Mouse (Mus musculus) liver, embryonic 15.5 days (tissue): Measurements from ENCODE around the gene Nktr. TPM values are rescaled to one million over a fixed set of nuclear protein-coding genes. Genes with fewer than 3 reads are reported as not detected.
A peak's percentile ranks its signal among the peaks of the same experiment; 100 is the strongest.

Experiments used
- ATAC-seq: fragments of 200-750 bp; cut with Nextera tagmentation; 2 replicates; pipeline ENCODE4 v1.8.0; 2017; ENCODE audit warnings: moderate number of reproducible peaks, mild to moderate bottlenecking, moderate library complexity; ENCODE audit not compliant: insufficient read depth
- H3K27ac ChIP-seq: fragments of 300-500 bp; sonication (generic); replicated peaks from 2 replicates; pipeline ENCODE4 v1.5.1; 2015; ENCODE audit warnings: mild to moderate bottlenecking, inconsistent platforms
- H3K27me3 ChIP-seq: fragments of 300-500 bp; sonication (generic); 2 replicates; pipeline ENCODE4 v1.6.1; 2015; ENCODE audit warnings: mild to moderate bottlenecking, inconsistent platforms
- H3K36me3 ChIP-seq: fragments of 300-500 bp; sonication (generic); replicated peaks from 2 replicates; pipeline ENCODE4 v1.6.1; 2015; ENCODE audit warnings: moderate library complexity, mild to moderate bottlenecking, inconsistent platforms
- H3K4me1 ChIP-seq: fragments of 300-500 bp; sonication (generic); replicated peaks from 2 replicates; pipeline ENCODE4 v1.6.1; 2015; ENCODE audit warnings: inconsistent platforms
- H3K4me2 ChIP-seq: fragments of 300-500 bp; sonication (generic); 2 replicates; pipeline ENCODE4 v1.6.1; 2015; ENCODE audit warnings: moderate library complexity, mild to moderate bottlenecking, inconsistent platforms
- H3K4me3 ChIP-seq: fragments of 300-500 bp; sonication (generic); replicated peaks from 2 replicates; pipeline ENCODE4 v1.5.1; 2015; ENCODE audit warnings: mild to moderate bottlenecking, inconsistent platforms
- H3K9ac ChIP-seq: fragments of 300-500 bp; sonication (generic); 2 replicates; pipeline ENCODE4 v1.6.1; 2015; ENCODE audit warnings: moderate library complexity, mild to moderate bottlenecking, inconsistent platforms
- H3K9me3 ChIP-seq: fragments of 300-500 bp; sonication (generic); replicated peaks from 2 replicates; pipeline ENCODE4 v1.6.1; 2016; ENCODE audit warnings: inconsistent platforms
- WGBS: fragments of 180-500 bp; shearing (Covaris S2); methylation state at CpG from one replicate; pipeline ENCODE4 v1.1.7; 2015; ENCODE audit warnings: mixed read lengths; ENCODE audit not compliant: insufficient replicate concordance; 5-methylcytosine and 5-hydroxymethylcytosine counted together
- polyA plus RNA-seq: library from polyadenylated mRNA; unstranded; fragments of >200 nt; fragmentation: Nextera tagmentation; extraction: Ambion mirVana; gene quantifications from 2 replicates; pipeline ENCODE4 v1.2.1, GENCODE M21; 2015

Gene Nktr
- polyA plus RNA-seq, 1 experiment from 2014 or later: 25.2 TPM

- Histone ChIP-seq H3K4me2 (no peak overlapping the region), H3K9ac (no peak overlapping the region), H3K9me3 (no peaks in the 10 kb centered on the region), H3K4me1 (peaks cover 82% of the 10 kb centered on the region), H3K27me3 (no peaks in the 10 kb centered on the region), H3K36me3 (peaks cover 8% of the 10 kb centered on the region), H3K4me3 (no peak overlapping the region), H3K27ac (no peak overlapping the region)
- 49% methylated on average over 6 of the region's 6 CpGs for WGBS
- no peak for ATAC-seq
These were observed 11.2 kb upstream of the Nktr start for GRCm38 (mm10) chr9:121707801-121708200.

DNA sequence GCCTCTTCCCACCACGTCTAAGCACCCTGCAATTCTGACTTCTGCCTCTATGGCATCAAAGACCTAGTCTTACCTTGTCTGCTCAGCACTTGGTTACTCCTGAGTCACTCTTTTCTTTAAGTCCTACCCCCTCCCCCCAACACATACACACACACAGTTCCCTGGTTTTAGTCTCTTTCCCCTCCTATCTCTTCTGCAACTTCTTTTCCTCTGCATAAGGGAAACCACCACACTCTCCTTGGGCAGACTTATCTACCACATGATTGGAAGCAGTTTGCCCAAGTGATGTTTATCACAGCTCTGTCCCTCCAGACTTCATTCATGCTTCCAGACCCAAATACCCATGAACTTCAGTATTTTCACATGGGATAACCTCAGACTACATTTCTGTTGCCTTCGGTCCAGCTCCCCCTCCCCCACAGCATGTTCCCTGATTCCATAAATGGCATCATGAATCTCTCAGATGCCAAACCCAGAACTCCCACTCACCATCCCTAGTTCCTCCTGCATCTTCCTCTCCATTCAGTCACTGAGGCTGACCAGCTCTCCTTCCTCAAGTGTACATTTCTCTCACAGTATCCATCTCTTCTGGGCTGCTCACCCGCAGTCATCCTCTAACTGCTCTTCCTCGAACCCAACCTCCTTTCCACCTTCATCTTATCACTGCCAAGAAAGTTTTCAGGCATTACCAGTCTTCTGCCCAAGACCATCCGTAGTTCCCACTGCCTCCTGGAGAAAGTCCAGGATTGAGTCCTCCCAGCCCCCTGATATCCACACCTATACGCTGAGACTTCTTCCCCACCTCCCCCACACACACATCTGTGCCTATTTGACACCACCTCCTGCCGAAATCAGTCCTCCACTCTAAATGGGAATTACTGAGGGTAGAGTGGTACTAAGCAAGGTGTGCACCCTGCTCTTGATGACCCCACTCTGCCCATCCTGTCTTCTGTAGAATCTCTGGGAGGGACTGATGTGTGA is 10.2 kb upstream of the Nktr start:
- H3K36me3 ChIP-seq: peaks cover 18% of the 10 kb centered on the region
- 44% methylated on average over 7 of the region's 7 CpGs for WGBS
- H3K4me3 ChIP-seq: no peak overlapping the region
- H3K27ac ChIP-seq: no peak overlapping the region
- no peak for ATAC-seq
- H3K4me2 ChIP-seq: no peak overlapping the region
- H3K9me3 ChIP-seq: no peaks in the 10 kb centered on the region
- no peak overlapping the region for H3K9ac ChIP-seq
- no peaks in the 10 kb centered on the region for H3K27me3 ChIP-seq
- peaks cover 76% of the 10 kb centered on the region for H3K4me1 ChIP-seq

DNA sequence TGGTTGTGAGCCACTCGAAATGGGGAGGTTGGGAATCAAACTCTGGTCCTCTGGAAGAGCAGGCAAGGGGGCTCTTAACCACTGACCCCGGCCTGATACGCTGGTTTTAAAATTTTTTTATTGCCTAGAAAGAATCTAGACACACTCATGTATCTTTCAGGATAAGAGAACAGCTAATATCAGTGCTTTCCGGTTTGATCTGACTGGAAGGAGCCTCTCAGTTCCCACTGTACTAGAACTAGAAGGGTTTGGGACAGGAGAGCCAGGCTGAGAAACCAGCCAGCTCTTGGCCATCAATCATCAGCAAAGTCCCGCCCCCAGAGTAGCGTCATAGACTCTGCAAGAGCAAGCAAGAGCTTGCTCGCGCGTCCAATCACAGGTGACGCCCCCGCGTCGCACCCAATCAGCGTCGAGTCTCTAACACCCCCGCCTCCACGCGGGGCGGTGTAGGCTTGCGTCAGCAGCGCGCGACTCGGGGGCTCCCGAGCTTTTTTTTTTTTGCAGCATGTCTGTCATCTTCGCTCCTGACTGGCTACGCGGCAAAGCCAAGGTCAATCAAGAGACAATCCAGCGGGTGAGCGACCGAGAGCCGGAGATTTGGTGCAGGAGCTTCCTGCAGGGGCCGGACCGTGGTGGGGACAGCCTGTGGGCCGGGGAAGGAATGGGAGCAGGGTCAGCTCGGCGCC is 8.9 kb upstream of the Nktr start, which contains the start of gene Ss18l2:
Gene Ss18l2 (plus strand): TSS at position 432 of the 686 bp plus-strand sequence.
- Histone ChIP-seq H3K4me3 (peak within 1 kb of the TSS; percentile 95), H3K9ac (peak within 1 kb of the TSS; percentile 89), H3K4me2 (peak within 1 kb of the TSS; percentile 85), H3K36me3 (peaks cover 20% of the 10 kb centered on the region), H3K27me3 (no peaks in the 10 kb centered on the region), H3K27ac (peak within 1 kb of the TSS; percentile 94), H3K9me3 (no peaks in the 10 kb centered on the region), H3K4me1 (peaks cover 64% of the 10 kb centered on the region)
- peak; percentile 91 for ATAC-seq
- 3% methylated on average over 37 of the region's 37 CpGs for WGBS

DNA sequence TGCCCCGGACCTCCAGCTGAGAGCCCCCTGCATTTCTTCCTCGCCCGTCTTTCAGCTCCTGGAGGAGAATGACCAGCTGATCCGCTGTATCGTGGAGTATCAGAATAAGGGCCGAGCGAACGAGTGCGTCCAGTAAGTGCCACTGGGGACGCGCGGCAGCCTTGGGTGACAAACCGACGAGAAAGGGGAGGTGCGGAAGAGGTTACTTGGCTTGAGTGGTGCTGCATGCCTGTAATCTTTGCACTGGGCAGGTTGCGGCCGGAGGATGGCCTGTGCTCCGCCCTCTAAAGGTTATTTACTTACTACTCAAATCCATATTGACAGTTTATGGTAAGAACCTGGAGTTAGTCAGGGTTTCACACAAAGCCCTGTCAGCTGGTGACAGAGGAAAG is 8.4 kb upstream of the Nktr start:
- Histone ChIP-seq H3K9ac (peak overlapping the region; percentile 89), H3K27me3 (no peaks in the 10 kb centered on the region), H3K4me3 (peak overlapping the region; percentile 95), H3K4me1 (peaks cover 58% of the 10 kb centered on the region), H3K9me3 (no peaks in the 10 kb centered on the region), H3K4me2 (peak overlapping the region; percentile 85), H3K36me3 (peaks cover 20% of the 10 kb centered on the region), H3K27ac (peak overlapping the region; percentile 94)
- peak; percentile 68 for ATAC-seq
- under 1% methylated on average over 18 of the region's 18 CpGs for whole genome bisulfite sequencing

- Histone ChIP-seq H3K4me1 (peaks cover 34% of the 10 kb centered on the region), H3K36me3 (peaks cover 23% of the 10 kb centered on the region), H3K4me3 (no peak overlapping the region), H3K9ac (no peak overlapping the region), H3K9me3 (no peaks in the 10 kb centered on the region), H3K27me3 (no peaks in the 10 kb centered on the region), H3K27ac (no peak overlapping the region), H3K4me2 (no peak overlapping the region)
- no peak for ATAC-seq
- WGBS: 70% methylated on average over 2 of the region's 2 CpGs
These were observed 1.9 kb upstream of the Nktr start for GRCm38 (mm10) chr9:121717048-121717447.

- peaks cover 11% of the 10 kb centered on the region for H3K36me3 ChIP-seq
- no peaks in the 10 kb centered on the region for H3K9me3 ChIP-seq
- 57% methylated on average over 15 of the region's 15 CpGs for WGBS
- peaks cover 32% of the 10 kb centered on the region for H3K4me1 ChIP-seq
- H3K27ac ChIP-seq: peak overlapping the region; percentile 98
- no peaks in the 10 kb centered on the region for H3K27me3 ChIP-seq
- peak overlapping the region; percentile 90 for H3K4me2 ChIP-seq
- ATAC-seq: no peak
- H3K4me3 ChIP-seq: peak overlapping the region; percentile 95
- H3K9ac ChIP-seq: peak overlapping the region; percentile 76
These were observed 781 bp upstream of the Nktr start for GRCm38 (mm10) chr9:121718070-121718705.

DNA sequence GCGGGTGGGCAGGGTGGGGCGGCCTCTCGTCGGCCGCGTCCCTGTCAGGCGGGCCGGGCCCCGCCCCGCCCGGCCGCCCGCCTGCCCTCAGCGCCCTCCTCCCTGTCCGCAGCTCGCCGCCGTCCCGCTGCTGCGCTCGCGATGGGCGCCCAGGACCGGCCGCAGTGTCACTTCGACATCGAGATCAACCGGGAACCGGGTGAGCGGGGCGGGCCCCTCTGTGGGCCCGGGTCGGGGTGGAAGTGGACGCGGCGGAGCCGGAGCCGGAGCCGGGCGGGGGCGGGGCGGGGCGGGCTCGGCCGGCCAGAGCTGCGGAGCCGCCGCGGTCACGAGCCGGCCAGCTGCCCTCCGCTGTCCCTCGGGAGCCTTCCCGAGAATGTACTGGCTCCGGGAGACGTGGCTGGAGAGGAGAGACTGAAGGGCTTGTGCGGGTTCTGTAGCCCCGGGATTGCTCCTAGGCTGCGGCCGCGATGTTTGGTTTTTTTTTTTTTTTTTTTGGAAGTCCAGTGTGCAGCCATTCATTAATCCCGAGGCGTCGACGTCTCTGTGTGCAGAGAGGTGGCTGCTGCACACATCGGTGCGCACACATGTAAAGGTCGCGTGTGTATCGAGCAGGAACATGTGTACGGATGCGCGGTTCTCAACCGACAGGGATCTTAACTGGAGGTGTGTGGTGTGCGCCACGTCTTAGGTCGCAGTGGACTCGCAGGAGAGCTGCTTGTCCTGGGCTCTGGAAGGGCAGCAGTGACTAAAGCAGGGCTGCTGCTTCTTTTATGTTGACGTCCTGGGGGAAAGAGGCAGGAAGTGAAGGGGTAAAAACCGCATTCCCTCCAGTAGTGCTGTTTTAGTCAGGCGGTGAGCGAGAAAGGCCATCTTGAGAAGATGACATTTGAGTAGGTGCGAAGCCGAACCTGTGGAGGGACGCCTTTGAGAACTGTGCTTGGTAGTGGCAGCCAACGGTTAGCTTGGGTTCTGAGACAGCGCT is 670 bp downstream of the Nktr start:
- ATAC-seq: peak; percentile 53
- peak overlapping the region; percentile 90 for H3K4me2 ChIP-seq
- H3K4me3 ChIP-seq: peak overlapping the region; percentile 95
- H3K9ac ChIP-seq: peak overlapping the region; percentile 96
- H3K27me3 ChIP-seq: no peaks in the 10 kb centered on the region
- H3K9me3 ChIP-seq: no peaks in the 10 kb centered on the region
- H3K27ac ChIP-seq: peak overlapping the region; percentile 98
- H3K36me3 ChIP-seq: 0 out of 2 replicates have a peak, but pooled peaks cover 3% of the 10 kb centered on the region
- WGBS: under 1% methylated on average over 86 of the region's 87 CpGs
- peaks cover 34% of the 10 kb centered on the region for H3K4me1 ChIP-seq

GRCm38 (mm10) chr9:121740490-121740889 is 21.5 kb downstream of the Nktr start:
- H3K9me3 ChIP-seq: no peaks in the 10 kb centered on the region
- H3K4me3 ChIP-seq: no peak overlapping the region
- WGBS: 87% methylated on average over 6 of the region's 6 CpGs

GRCm38 (mm10) chr9:121741168-121741567 is 22.2 kb downstream of the Nktr start:
- 82% methylated on average over 3 of the region's 3 CpGs for WGBS

More at GRCm38 (mm10) chr9:121740490-121740889, 21.5 kb downstream of the Nktr start:
- Histone ChIP-seq H3K36me3 (peaks cover 65% of the 10 kb centered on the region), H3K4me1 (no peaks in the 10 kb centered on the region), H3K27ac (no peak overlapping the region), H3K9ac (no peak overlapping the region), H3K4me2 (no peak overlapping the region), H3K27me3 (no peaks in the 10 kb centered on the region)
- ATAC-seq: no peak

DNA sequence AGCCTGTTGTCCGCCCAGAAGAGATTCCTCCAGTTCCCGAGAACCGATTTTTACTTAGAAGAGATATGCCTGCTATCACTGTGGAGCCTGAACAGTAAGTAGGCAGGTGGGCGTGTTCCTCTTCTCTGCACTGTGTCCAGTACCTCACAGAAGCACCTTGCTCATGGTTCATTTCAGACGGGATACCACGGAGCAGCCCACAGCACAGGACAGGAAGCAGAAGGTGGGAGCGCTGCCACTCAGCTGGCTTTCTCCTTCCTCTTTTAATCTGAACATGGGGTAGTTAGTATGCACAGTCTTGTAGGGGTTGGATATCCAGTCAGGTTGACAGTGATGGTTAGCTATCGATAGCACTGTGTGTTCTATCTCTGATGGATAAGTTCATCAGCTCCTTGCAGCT is 25.1 kb downstream of the Nktr start:
- WGBS: 62% methylated on average over 8 of the region's 8 CpGs
- H3K4me3 ChIP-seq: no peak overlapping the region
- no peak overlapping the region for H3K9ac ChIP-seq
- H3K36me3 ChIP-seq: peaks cover 87% of the 10 kb centered on the region
- H3K4me1 ChIP-seq: no peaks in the 10 kb centered on the region
- no peak for ATAC-seq
- H3K4me2 ChIP-seq: no peak overlapping the region
- no peaks in the 10 kb centered on the region for H3K9me3 ChIP-seq
- H3K27ac ChIP-seq: no peak overlapping the region
- H3K27me3 ChIP-seq: no peaks in the 10 kb centered on the region

More at GRCm38 (mm10) chr9:121741168-121741567, 22.2 kb downstream of the Nktr start:
- Histone ChIP-seq H3K9me3 (no peaks in the 10 kb centered on the region), H3K4me2 (no peak overlapping the region), H3K4me3 (no peak overlapping the region), H3K27ac (no peak overlapping the region), H3K9ac (no peak overlapping the region), H3K27me3 (no peaks in the 10 kb centered on the region), H3K4me1 (no peaks in the 10 kb centered on the region), H3K36me3 (peaks cover 69% of the 10 kb centered on the region)
- ATAC-seq: no peak
